Mouse (Mus musculus) embryonic facial prominence, embryonic 14.5 days (tissue): ENCODE data around the gene Nol11. TPM values are rescaled to one million over a fixed set of nuclear protein-coding genes. Genes with fewer than 3 reads are reported as not detected.

Source experiments
- ATAC-seq: fragments of 200-750 bp; cut with Nextera tagmentation; 2 replicates; pipeline ENCODE4 v1.8.0; 2017; ENCODE audit warnings: low read depth, moderate number of reproducible peaks, moderate TSS enrichment
- DNase-seq: peaks from one replicate; pipeline ENCODE4 v3.0.0-alpha.2; 2015; ENCODE audit warnings: low spot score
- H3K27ac ChIP-seq: fragments of 300-500 bp; sonication (generic); replicated peaks from 2 replicates; pipeline ENCODE4 v1.5.1; 2014; ENCODE audit warnings: low read depth, mild to moderate bottlenecking, low read length, moderate library complexity
- H3K27me3 ChIP-seq: fragments of 300-500 bp; sonication (generic); replicated peaks from 2 replicates; pipeline ENCODE4 v1.6.1; 2014; ENCODE audit warnings: low read length; ENCODE audit not compliant: control insufficient read depth, insufficient read depth
- H3K36me3 ChIP-seq: fragments of 300-500 bp; sonication (generic); 2 replicates; pipeline ENCODE4 v1.6.1; 2014; ENCODE audit warnings: low read length, mixed read lengths; ENCODE audit not compliant: control insufficient read depth, insufficient read depth
- H3K4me1 ChIP-seq: fragments of 300-500 bp; sonication (generic); 2 replicates; pipeline ENCODE4 v1.6.1; 2014; ENCODE audit warnings: antibody characterized with exemption, low read length; ENCODE audit not compliant: control insufficient read depth, insufficient read depth
- H3K4me2 ChIP-seq: fragments of 300-500 bp; sonication (generic); 2 replicates; pipeline ENCODE4 v1.6.1; 2014; ENCODE audit warnings: low read depth, mild to moderate bottlenecking, low read length, moderate library complexity, mixed read lengths
- H3K4me3 ChIP-seq: fragments of 300-500 bp; sonication (generic); 2 replicates; pipeline ENCODE4 v1.5.1; 2014; ENCODE audit warnings: low read depth, mild to moderate bottlenecking, low read length
- H3K9ac ChIP-seq: fragments of 300-500 bp; sonication (generic); 2 replicates; pipeline ENCODE4 v1.6.1; 2014; ENCODE audit warnings: low read depth, mild to moderate bottlenecking, low read length, moderate library complexity, mixed read lengths
- H3K9me3 ChIP-seq: fragments of 300-500 bp; sonication (generic); 2 replicates; pipeline ENCODE4 v1.6.1; 2016; ENCODE audit warnings: low read length; ENCODE audit not compliant: control insufficient read depth
- WGBS: fragments of 180-500 bp; shearing (Covaris S2); extraction: QIAGEN DNeasy Blood & Tissue Kit; methylation state at CpG from one replicate; pipeline ENCODE4 v1.1.7; 2014; 5-methylcytosine and 5-hydroxymethylcytosine counted together
- polyA plus RNA-seq: library from polyadenylated mRNA; unstranded; fragments of >200 nt; fragmentation: Nextera tagmentation; extraction: Ambion mirVana; gene quantifications from 2 replicates; pipeline ENCODE4 v1.2.1, GENCODE M21; 2014

The Nol11 gene
- polyA plus RNA-seq, 1 experiment from 2014 or later = 37.4 TPM

GRCm38 (mm10) chr11:107190376-107190775 lies 1.2 kb upstream of the Nol11 start:
- H3K9me3 ChIP-seq = no peaks in the 10 kb centered on the region
- no peak overlapping the region for H3K4me2 ChIP-seq
- H3K4me3 ChIP-seq = no peak overlapping the region
- H3K9ac ChIP-seq = no peak overlapping the region
- peaks cover 10% of the 10 kb centered on the region for H3K36me3 ChIP-seq
- H3K27me3 ChIP-seq = no peaks in the 10 kb centered on the region
- 55% methylated on average over 2 of the region's 2 CpGs for WGBS
- H3K27ac ChIP-seq = no peak overlapping the region
- peaks cover 5% of the 10 kb centered on the region for H3K4me1 ChIP-seq
- ATAC-seq (no peak), DNase-seq (peak; percentile 10)

- no peaks in the 10 kb centered on the region for H3K27me3 ChIP-seq
- no peak overlapping the region for H3K4me2 ChIP-seq
- H3K4me1 ChIP-seq = peaks cover 5% of the 10 kb centered on the region
- 84% methylated on average over 8 of the region's 8 CpGs for WGBS
- no peak overlapping the region for H3K9ac ChIP-seq
- ATAC-seq (no peak), DNase-seq (no peak)
- H3K36me3 ChIP-seq = peaks cover 66% of the 10 kb centered on the region
- no peak overlapping the region for H3K4me3 ChIP-seq
- no peaks in the 10 kb centered on the region for H3K9me3 ChIP-seq
- H3K27ac ChIP-seq = no peak overlapping the region
Measured at GRCm38 (mm10) chr11:107183777-107184176, 5.4 kb downstream of the Nol11 start.

- Histone ChIP-seq H3K27ac (no peak overlapping the region), H3K9ac (no peak overlapping the region), H3K36me3 (peaks cover 8% of the 10 kb centered on the region), H3K27me3 (no peaks in the 10 kb centered on the region), H3K4me3 (no peak overlapping the region), H3K4me1 (no peaks in the 10 kb centered on the region), H3K9me3 (no peaks in the 10 kb centered on the region), H3K4me2 (no peak overlapping the region)
- 75% methylated on average over 4 of the region's 4 CpGs for WGBS
- no peak for ATAC-seq
- no peak for DNase-seq
Measured at GRCm38 (mm10) chr11:107161215-107161614, 28.0 kb downstream of the Nol11 start.

GRCm38 (mm10) chr11:107159034-107159433 lies 30.1 kb downstream of the Nol11 start:
- no peak for DNase-seq
- Histone ChIP-seq H3K36me3 (no peaks in the 10 kb centered on the region), H3K27ac (no peak overlapping the region), H3K9me3 (no peaks in the 10 kb centered on the region), H3K4me2 (no peak overlapping the region), H3K27me3 (no peaks in the 10 kb centered on the region), H3K4me1 (no peaks in the 10 kb centered on the region), H3K9ac (no peak overlapping the region), H3K4me3 (no peak overlapping the region)
- WGBS = 30% methylated on average over 1 of the region's 1 CpGs
- no peak for ATAC-seq

- H3K9me3 ChIP-seq = no peaks in the 10 kb centered on the region
- H3K4me2 ChIP-seq = no peak overlapping the region
- no peak overlapping the region for H3K9ac ChIP-seq
- WGBS = 36% methylated on average over 5 of the region's 5 CpGs
- DNase-seq = peak; percentile 39
- no peak overlapping the region for H3K27ac ChIP-seq
- H3K27me3 ChIP-seq = no peaks in the 10 kb centered on the region
- no peak for ATAC-seq
- no peaks in the 10 kb centered on the region for H3K4me1 ChIP-seq
- no peak overlapping the region for H3K4me3 ChIP-seq
- H3K36me3 ChIP-seq = no peaks in the 10 kb centered on the region
Measured at GRCm38 (mm10) chr11:107156977-107157642, 32.1 kb downstream of the Nol11 start.

GRCm38 (mm10) chr11:107155292-107155691 lies 33.9 kb downstream of the Nol11 start:
- no peak overlapping the region for H3K4me3 ChIP-seq
- no peak for DNase-seq
- 75% methylated on average over 5 of the region's 5 CpGs for WGBS
- no peaks in the 10 kb centered on the region for H3K4me1 ChIP-seq
- no peak for ATAC-seq
- no peak overlapping the region for H3K4me2 ChIP-seq
- H3K36me3 ChIP-seq = no peaks in the 10 kb centered on the region
- H3K27ac ChIP-seq = no peak overlapping the region
- no peaks in the 10 kb centered on the region for H3K27me3 ChIP-seq
- no peaks in the 10 kb centered on the region for H3K9me3 ChIP-seq
- no peak overlapping the region for H3K9ac ChIP-seq

- H3K27me3 ChIP-seq = no peaks in the 10 kb centered on the region
Measured at GRCm38 (mm10) chr11:107154431-107154830, 34.8 kb downstream of the Nol11 start.

GRCm38 (mm10) chr11:107153645-107154044 lies 35.5 kb downstream of the Nol11 start:
- Histone ChIP-seq H3K27me3 (no peaks in the 10 kb centered on the region), H3K9ac (no peak overlapping the region), H3K36me3 (no peaks in the 10 kb centered on the region), H3K9me3 (no peaks in the 10 kb centered on the region), H3K27ac (no peak overlapping the region), H3K4me2 (no peak overlapping the region), H3K4me3 (no peak overlapping the region), H3K4me1 (no peaks in the 10 kb centered on the region)
- 75% methylated on average over 5 of the region's 5 CpGs for WGBS
- DNase-seq (no peak), ATAC-seq (no peak)

More at GRCm38 (mm10) chr11:107154431-107154830, 34.8 kb downstream of the Nol11 start:
- Histone ChIP-seq H3K9ac (no peak overlapping the region), H3K9me3 (no peaks in the 10 kb centered on the region), H3K4me3 (no peak overlapping the region), H3K36me3 (no peaks in the 10 kb centered on the region), H3K4me2 (no peak overlapping the region), H3K27ac (no peak overlapping the region), H3K4me1 (no peaks in the 10 kb centered on the region)
- no peak for DNase-seq
- ATAC-seq = no peak
- WGBS = 78% methylated on average over 7 of the region's 7 CpGs

GRCm38 (mm10) chr11:107151809-107152208 lies 37.4 kb downstream of the Nol11 start:
- Histone ChIP-seq H3K27ac (no peak overlapping the region), H3K4me1 (no peaks in the 10 kb centered on the region), H3K9me3 (no peaks in the 10 kb centered on the region), H3K4me2 (no peak overlapping the region), H3K27me3 (no peaks in the 10 kb centered on the region), H3K4me3 (no peak overlapping the region), H3K36me3 (no peaks in the 10 kb centered on the region), H3K9ac (no peak overlapping the region)
- WGBS = 79% methylated on average over 7 of the region's 7 CpGs
- DNase-seq (no peak), ATAC-seq (no peak)
